22 mouse cellular contexts compared by ENCODE assay signal in the genomic region with DNA sequence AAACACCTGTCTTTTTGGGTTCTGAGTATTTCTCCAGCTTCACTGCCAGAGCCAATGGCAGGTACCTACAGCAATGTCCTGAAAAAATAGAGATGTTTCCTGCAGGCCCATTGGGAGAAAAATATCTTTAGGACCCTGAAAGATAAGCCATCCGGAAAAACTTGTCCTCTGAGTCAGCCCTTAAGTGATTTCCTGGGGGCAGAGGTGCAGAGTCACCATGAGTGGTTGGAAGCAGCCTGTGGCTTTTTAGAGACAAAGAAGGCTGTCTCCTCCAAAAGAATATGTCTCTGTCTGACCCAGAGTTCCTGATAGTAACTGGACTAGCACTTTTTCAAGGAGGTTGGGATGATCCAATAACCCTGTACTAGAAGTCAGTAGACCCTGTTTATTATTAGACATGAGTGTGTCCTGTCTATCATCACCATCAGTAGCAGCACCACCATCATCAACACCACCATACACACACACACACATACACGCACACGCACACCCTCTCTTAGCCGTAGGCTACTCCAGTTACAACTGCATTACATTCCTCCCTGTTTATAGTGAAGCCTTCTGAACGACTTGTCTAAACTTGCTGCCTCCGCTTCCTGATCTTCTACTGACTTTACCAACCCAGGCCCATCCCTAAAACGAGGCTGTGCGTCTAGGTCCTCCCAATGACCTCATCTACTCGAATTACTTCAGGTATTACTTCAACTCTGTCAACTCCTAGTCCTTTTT. TPM values are rescaled to one million over a fixed set of nuclear protein-coding genes. Genes with fewer than 3 reads are reported as not detected.
DNase-seq lines count a peak whose midpoint lies in the region; ATAC-seq and TF ChIP-seq lines count a peak whose summit lies in the region.
"Had no signal": no experiment of that assay in that cellular context is flagged by ENCODE, and none has a peak within 500 bp of the region (broad histone marks: within the 10 kb centered on the region; RNA-seq: fewer than 3 reads in every experiment).

No protein-coding gene starts in this region.

- intact Hi-C loops in left cerebral cortex, adult 2 months (cut with DNase I): no loop called here

- DNase-seq in layer of hippocampus, adult 11-12 months (ENCODE audit: low spot score): peak; percentile 0
- no peak for DNase-seq in layer of hippocampus, postnatal 10 days (ENCODE audit: low spot score in 2 of 2)
- DNase-seq in urinary bladder, postnatal 14 days (ENCODE audit: low spot score): peak; percentile 41
- no peak for DNase-seq in urinary bladder, postnatal 10 days (ENCODE audit: low spot score)
- DNase-seq in liver, embryonic 13.5 days: no peak
- no peak for DNase-seq in left cerebral cortex, adult 2 months (ENCODE audit: extremely low spot score in 1 of 2, low spot score in 2 of 2)
- DNase-seq in adrenal gland, adult 8-10 months: no peak
- DNase-seq: adrenal gland, adult 2 months; cerebellum, adult 11-12 months; cerebellum, postnatal 10 days; gastrocnemius, adult 2 months; heart, postnatal 14 days; kidney, adult 18-20 months; kidney, postnatal 14 days; layer of hippocampus, postnatal 36 days had no signal

- H3K27ac ChIP-seq in liver, embryonic 13.5 days: no peak overlapping the region
- H3K27ac ChIP-seq in left cerebral cortex, adult 2 months: no peak overlapping the region
- H3K27ac ChIP-seq: forebrain, embryonic 13.5 days; gastrocnemius, adult 2 months; hindbrain, embryonic 12.5 days; layer of hippocampus, adult 2 months; macrophage; midbrain, embryonic 12.5 days had no signal

- H3K9me3 ChIP-seq in liver, embryonic 13.5 days (replicated peaks): no peaks in the 10 kb centered on the region
- H3K9me3 ChIP-seq: forebrain, embryonic 13.5 days; hindbrain, embryonic 12.5 days; midbrain, embryonic 12.5 days had no signal

- no peaks in the 10 kb centered on the region for H3K27me3 ChIP-seq in liver, embryonic 13.5 days
- H3K27me3 ChIP-seq: forebrain, embryonic 13.5 days; hindbrain, embryonic 12.5 days; midbrain, embryonic 12.5 days had no signal

- no peak for TF ChIP-seq CTCF in left cerebral cortex, adult 2 months (IDR thresholded peaks at IDR 0.05)

- H3K9ac ChIP-seq in liver, embryonic 13.5 days: no peak overlapping the region
- H3K9ac ChIP-seq: forebrain, embryonic 13.5 days; hindbrain, embryonic 12.5 days; midbrain, embryonic 12.5 days had no signal

- peak; percentile 57 for ATAC-seq in liver, embryonic 13.5 days (ENCODE audit: low read depth)
- ATAC-seq: forebrain, embryonic 13.5 days had no signal

- no peak overlapping the region for H3K4me2 ChIP-seq in liver, embryonic 13.5 days
- H3K4me2 ChIP-seq: forebrain, embryonic 13.5 days; heart, embryonic 11.5 days; hindbrain, embryonic 12.5 days; midbrain, embryonic 12.5 days had no signal

- peaks cover 31% of the 10 kb centered on the region for H3K4me1 ChIP-seq in liver, embryonic 13.5 days (replicated peaks)
- H3K4me1 ChIP-seq: forebrain, embryonic 13.5 days; hindbrain, embryonic 12.5 days; midbrain, embryonic 12.5 days had no signal

- H3K36me3 ChIP-seq in liver, embryonic 13.5 days: no peaks in the 10 kb centered on the region
- H3K36me3 ChIP-seq: hindbrain, embryonic 12.5 days; midbrain, embryonic 12.5 days had no signal

- 75% methylated on average over 9 of the region's 9 CpGs for WGBS in liver, embryonic 13.5 days (ENCODE audit: insufficient replicate concordance)

- H3K4me3 ChIP-seq in liver, embryonic 13.5 days (replicated peaks): no peak overlapping the region
- H3K4me3 ChIP-seq in left cerebral cortex, adult 2 months: no peak overlapping the region
- H3K4me3 ChIP-seq: erythroblast, embryonic 14.5 days; forebrain, embryonic 13.5 days; gastrocnemius, adult 2 months; hindbrain, embryonic 12.5 days; layer of hippocampus, adult 2 months; midbrain, embryonic 12.5 days had no signal

RNA-seq across cellular contexts. Expression of a gene that starts 14.7 kb away (rescaled TPM):
- total RNA-seq in layer of hippocampus, postnatal 10 days (2021): 10 to 100 TPM; 84.6 to 88.4 TPM
- 70.9 and 86.6 TPM in 2 replicates for polyA plus RNA-seq in liver, embryonic 13.5 days (2015; fragmentation: Nextera tagmentation; extraction: Ambion mirVana)
- 10 to 100 TPM; 80.4 to 85.3 TPM for total RNA-seq in left cerebral cortex, adult 2 months (2021)
- 10 to 100 TPM; 69.6 to 84.6 (median 76.7) TPM for total RNA-seq in adrenal gland, adult 8-10 months (2022)

Comparison
In these comparisons a context has a peak if more than half of its experiments do, and no peak if none do; other contexts are left out.
1. DNase-seq: peak in layer of hippocampus, adult 11-12 months (single experiment) and urinary bladder, postnatal 14 days (single experiment); none in layer of hippocampus, postnatal 10 days (0 of 2), urinary bladder, postnatal 10 days (single experiment), liver, embryonic 13.5 days (single experiment), left cerebral cortex, adult 2 months (0 of 2) and adrenal gland, adult 8-10 months (single experiment).